Mouse (Mus musculus) lung, embryonic 15.5 days (tissue): ENCODE results near the gene Reep3. TPM values are rescaled to one million over a fixed set of nuclear protein-coding genes. Genes with fewer than 3 reads are reported as not detected.

Experiments
- ATAC-seq: fragments of 200-750 bp; cut with Nextera tagmentation; 2 replicates; pipeline ENCODE4 v1.8.0; 2017; ENCODE audit warnings: moderate number of reproducible peaks, borderline replicate concordance; ENCODE audit not compliant: low FRiP score, low TSS enrichment; ENCODE audit errors: extremely low read depth
- H3K27ac ChIP-seq: fragments of 300-500 bp; sonication (generic); 2 replicates; pipeline ENCODE4 v1.5.1; 2015; ENCODE audit warnings: moderate library complexity, mild to moderate bottlenecking, inconsistent platforms
- H3K27me3 ChIP-seq: fragments of 300-500 bp; sonication (generic); 2 replicates; pipeline ENCODE4 v1.6.1; 2015; ENCODE audit warnings: inconsistent platforms
- H3K36me3 ChIP-seq: fragments of 300-500 bp; sonication (generic); 2 replicates; pipeline ENCODE4 v1.6.1; 2015; ENCODE audit warnings: inconsistent platforms
- H3K4me1 ChIP-seq: fragments of 300-500 bp; sonication (generic); 2 replicates; pipeline ENCODE4 v1.6.1; 2015; ENCODE audit warnings: inconsistent platforms
- H3K4me2 ChIP-seq: fragments of 300-500 bp; sonication (generic); 2 replicates; pipeline ENCODE4 v1.6.1; 2015; ENCODE audit warnings: inconsistent platforms, mild to moderate bottlenecking, moderate library complexity
- H3K4me3 ChIP-seq: fragments of 300-500 bp; sonication (generic); 2 replicates; pipeline ENCODE4 v1.5.1; 2015; ENCODE audit warnings: mild to moderate bottlenecking, inconsistent platforms
- H3K9ac ChIP-seq: fragments of 300-500 bp; sonication (generic); 2 replicates; pipeline ENCODE4 v1.6.1; 2015; ENCODE audit warnings: inconsistent platforms
- H3K9me3 ChIP-seq: fragments of 300-500 bp; sonication (generic); 2 replicates; pipeline ENCODE4 v1.6.1; 2016; ENCODE audit warnings: inconsistent platforms
- WGBS: fragments of 180-500 bp; shearing (Covaris S2); methylation state at CpG from one replicate; pipeline ENCODE4 v1.1.7; 2015; 5-methylcytosine and 5-hydroxymethylcytosine counted together
- polyA plus RNA-seq: library from polyadenylated mRNA; unstranded; fragments of >200 nt; fragmentation: Nextera tagmentation; extraction: Ambion mirVana; gene quantifications from 2 replicates; pipeline ENCODE4 v1.2.1, GENCODE M21; 2015

Gene Reep3
- polyA plus RNA-seq, 1 experiment from 2014 or later, result 39.3 TPM

- Histone ChIP-seq H3K4me2 (no peak overlapping the region), H3K4me1 (peaks cover 57% of the 10 kb centered on the region), H3K36me3 (no peaks in the 10 kb centered on the region), H3K27ac (peak overlapping the region; percentile 78; the same call in 1 of the 2 replicates), H3K27me3 (no peaks in the 10 kb centered on the region), H3K9ac (no peak overlapping the region), H3K4me3 (no peak overlapping the region), H3K9me3 (no peaks in the 10 kb centered on the region)
- ATAC-seq, result no peak
These were observed 39.5 kb downstream of the Reep3 start for GRCm38 (mm10) chr10:67057208-67057607.

DNA sequence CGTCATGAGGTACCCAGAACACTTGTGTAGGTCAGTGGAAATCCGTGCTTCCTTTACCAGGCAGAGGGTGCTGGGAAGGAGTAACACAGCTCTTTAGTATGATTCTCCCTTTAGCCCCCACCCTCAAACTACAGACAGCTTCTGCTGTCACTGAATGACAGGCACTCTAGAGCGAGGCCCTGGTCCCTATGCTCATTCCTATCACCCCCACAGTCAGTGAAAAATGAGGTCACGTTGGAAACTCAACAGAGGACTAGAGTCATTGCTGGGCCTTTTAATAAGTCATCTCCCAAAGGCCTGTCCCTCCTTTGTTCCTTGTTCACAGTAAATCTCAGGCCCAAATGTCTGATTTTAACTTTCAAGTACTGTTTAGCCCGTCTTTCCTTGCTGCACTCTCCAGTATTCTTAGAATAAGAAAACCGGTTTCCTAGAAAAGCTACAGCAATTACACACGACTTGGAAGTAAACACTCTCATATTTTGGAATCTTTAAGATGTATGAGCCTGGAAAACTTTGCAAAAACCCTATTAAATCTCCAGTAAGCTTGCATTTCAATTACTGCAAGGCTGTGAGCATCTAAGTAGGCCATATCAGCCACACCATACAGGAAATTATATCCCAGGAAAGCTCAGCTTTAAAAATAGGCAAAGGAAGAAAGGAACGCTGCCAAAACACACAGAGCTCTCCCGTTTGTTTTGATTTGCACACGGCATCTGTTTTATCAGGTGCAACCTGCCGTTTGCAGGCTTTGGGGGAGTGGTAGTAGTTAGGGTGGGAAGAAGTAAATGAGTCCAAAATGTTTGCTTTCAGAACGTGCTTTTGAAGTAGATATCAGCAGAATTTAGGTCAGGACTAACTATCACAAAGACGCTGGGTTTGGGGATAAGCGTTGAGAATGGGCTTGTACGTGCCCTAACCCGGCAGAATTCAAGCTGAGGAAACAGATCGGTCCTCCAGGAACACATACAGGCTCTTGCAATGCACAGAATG lies 40.6 kb downstream of the Reep3 start:
- no peaks in the 10 kb centered on the region for H3K27me3 ChIP-seq
- H3K4me3 ChIP-seq, result no peak overlapping the region
- ATAC-seq, result no peak
- H3K4me1 ChIP-seq, result peaks cover 47% of the 10 kb centered on the region
- peak overlapping the region; percentile 78 for H3K27ac ChIP-seq
- H3K9me3 ChIP-seq, result no peaks in the 10 kb centered on the region
- no peak overlapping the region for H3K9ac ChIP-seq
- no peaks in the 10 kb centered on the region for H3K36me3 ChIP-seq
- H3K4me2 ChIP-seq, result peak overlapping the region; percentile 21; the same call in 1 of the 2 replicates
- 19% methylated on average over 17 of the region's 17 CpGs for WGBS

DNA sequence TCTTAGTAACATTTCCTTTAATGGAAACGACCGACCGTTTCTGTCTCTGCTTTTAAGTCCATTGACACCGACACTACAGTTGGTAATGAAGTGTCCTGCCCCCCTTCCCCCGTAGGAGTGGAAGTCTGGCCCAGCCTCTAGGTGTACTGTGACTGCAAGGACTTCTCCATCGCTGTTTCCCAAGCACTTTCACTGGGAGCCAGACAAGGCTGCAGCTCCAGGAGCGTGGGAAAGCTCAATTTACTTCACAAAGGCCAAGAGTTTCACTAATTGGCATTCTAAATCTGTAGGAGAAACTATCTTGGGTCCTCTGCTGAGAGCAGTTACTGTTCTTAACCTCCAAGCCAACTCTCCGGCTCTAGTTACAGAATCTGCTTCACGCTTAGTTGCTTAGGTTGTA lies 43.3 kb downstream of the Reep3 start:
- Histone ChIP-seq H3K27ac (peak overlapping the region; percentile 17; the same call in 1 of the 2 replicates), H3K9me3 (no peaks in the 10 kb centered on the region), H3K4me3 (no peak overlapping the region), H3K4me1 (peaks cover 38% of the 10 kb centered on the region), H3K4me2 (no peak overlapping the region), H3K36me3 (no peaks in the 10 kb centered on the region), H3K27me3 (no peaks in the 10 kb centered on the region), H3K9ac (no peak overlapping the region)
- 34% methylated on average over 9 of the region's 9 CpGs for WGBS
- ATAC-seq, result no peak

GRCm38 (mm10) chr10:67052429-67052828 lies 44.3 kb downstream of the Reep3 start:
- no peak for ATAC-seq
- no peaks in the 10 kb centered on the region for H3K27me3 ChIP-seq
- WGBS, result 64% methylated on average over 9 of the region's 9 CpGs
- H3K36me3 ChIP-seq, result no peaks in the 10 kb centered on the region
- no peak overlapping the region for H3K4me2 ChIP-seq
- no peak overlapping the region for H3K4me3 ChIP-seq
- no peak overlapping the region for H3K9ac ChIP-seq
- peaks cover 32% of the 10 kb centered on the region for H3K4me1 ChIP-seq
- H3K9me3 ChIP-seq, result no peaks in the 10 kb centered on the region
- no peak overlapping the region for H3K27ac ChIP-seq

DNA sequence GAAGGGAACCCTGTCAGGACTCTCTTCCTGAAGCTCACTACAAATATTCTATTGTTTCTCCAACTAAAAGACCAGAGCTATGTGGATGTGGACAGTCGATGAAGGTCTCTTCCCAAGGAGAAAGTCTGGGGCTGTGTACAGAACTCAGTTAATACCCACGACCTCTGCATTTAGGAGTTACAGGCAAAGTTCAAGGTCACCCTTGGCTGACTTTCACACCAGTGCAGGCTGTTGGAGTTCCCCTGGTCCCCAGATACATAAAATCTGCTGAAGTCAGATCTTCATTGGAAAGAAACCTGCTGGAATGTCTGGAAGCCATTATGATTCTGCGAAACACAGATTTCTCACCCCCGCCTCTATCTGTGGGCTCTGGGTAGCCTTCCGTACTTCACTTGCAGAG lies 45.3 kb downstream of the Reep3 start:
- ATAC-seq, result no peak
- H3K36me3 ChIP-seq, result no peaks in the 10 kb centered on the region
- WGBS, result 77% methylated on average over 5 of the region's 5 CpGs
- H3K4me2 ChIP-seq, result no peak overlapping the region
- peaks cover 23% of the 10 kb centered on the region for H3K4me1 ChIP-seq
- no peak overlapping the region for H3K27ac ChIP-seq
- no peak overlapping the region for H3K9ac ChIP-seq
- H3K4me3 ChIP-seq, result no peak overlapping the region
- no peaks in the 10 kb centered on the region for H3K9me3 ChIP-seq
- H3K27me3 ChIP-seq, result no peaks in the 10 kb centered on the region

GRCm38 (mm10) chr10:67050766-67051165 lies 46.0 kb downstream of the Reep3 start:
- no peak for ATAC-seq
- H3K4me3 ChIP-seq, result no peak overlapping the region
- no peak overlapping the region for H3K27ac ChIP-seq
- no peak overlapping the region for H3K4me2 ChIP-seq
- H3K9me3 ChIP-seq, result no peaks in the 10 kb centered on the region
- peaks cover 16% of the 10 kb centered on the region for H3K4me1 ChIP-seq
- 79% methylated on average over 7 of the region's 7 CpGs for WGBS
- H3K9ac ChIP-seq, result no peak overlapping the region
- no peaks in the 10 kb centered on the region for H3K36me3 ChIP-seq
- no peaks in the 10 kb centered on the region for H3K27me3 ChIP-seq

- ATAC-seq, result no peak
- 92% methylated on average over 7 of the region's 7 CpGs for WGBS
These were observed 47.1 kb downstream of the Reep3 start for GRCm38 (mm10) chr10:67049621-67050020.

DNA sequence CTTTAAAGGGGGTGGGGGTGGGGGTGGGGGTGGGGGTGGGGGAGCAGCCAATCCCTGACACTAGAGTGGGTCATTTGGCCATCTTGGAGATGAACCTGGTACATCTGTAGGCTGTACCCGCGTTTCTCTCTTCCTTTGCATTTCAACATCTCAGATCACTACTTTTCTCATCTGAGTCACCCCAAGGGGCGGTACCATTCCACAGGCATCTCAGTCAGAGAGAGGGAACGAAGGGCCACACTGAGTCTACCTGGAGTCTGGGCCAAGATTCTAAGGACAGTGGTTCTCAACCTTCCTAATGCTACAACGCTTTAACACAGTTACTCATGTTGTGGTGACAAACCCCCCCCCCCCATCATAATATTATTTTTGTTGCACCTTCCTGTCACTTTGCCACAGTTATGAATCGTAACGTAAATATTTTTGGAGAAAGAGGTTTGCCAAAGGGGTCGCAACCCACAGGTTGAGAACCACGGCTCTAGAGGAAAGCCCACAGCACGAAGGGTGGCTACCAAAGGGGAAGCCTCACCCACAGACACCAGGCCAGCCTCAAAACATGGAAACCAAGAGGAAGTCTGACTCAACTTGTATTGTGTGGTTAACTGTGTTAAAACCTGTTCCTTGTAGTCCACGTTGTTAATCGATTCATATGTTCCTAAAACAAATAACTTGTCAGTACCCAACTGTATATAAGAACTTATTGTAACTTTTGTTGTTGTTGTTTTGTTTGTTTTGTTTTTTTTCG lies 47.7 kb downstream of the Reep3 start:
- H3K4me2 ChIP-seq, result no peak overlapping the region
- H3K4me3 ChIP-seq, result no peak overlapping the region
- H3K27me3 ChIP-seq, result no peaks in the 10 kb centered on the region
- no peak overlapping the region for H3K27ac ChIP-seq
- 86% methylated on average over 13 of the region's 13 CpGs for WGBS
- H3K36me3 ChIP-seq, result no peaks in the 10 kb centered on the region
- H3K9ac ChIP-seq, result no peak overlapping the region
- no peaks in the 10 kb centered on the region for H3K9me3 ChIP-seq
- ATAC-seq, result no peak
- H3K4me1 ChIP-seq, result peaks cover 13% of the 10 kb centered on the region

More at GRCm38 (mm10) chr10:67049621-67050020, 47.1 kb downstream of the Reep3 start:
- H3K27me3 ChIP-seq, result no peaks in the 10 kb centered on the region
- peaks cover 13% of the 10 kb centered on the region for H3K4me1 ChIP-seq
- H3K9ac ChIP-seq, result no peak overlapping the region
- H3K27ac ChIP-seq, result no peak overlapping the region
- no peaks in the 10 kb centered on the region for H3K9me3 ChIP-seq
- no peak overlapping the region for H3K4me2 ChIP-seq
- H3K36me3 ChIP-seq, result no peaks in the 10 kb centered on the region
- H3K4me3 ChIP-seq, result no peak overlapping the region

DNA sequence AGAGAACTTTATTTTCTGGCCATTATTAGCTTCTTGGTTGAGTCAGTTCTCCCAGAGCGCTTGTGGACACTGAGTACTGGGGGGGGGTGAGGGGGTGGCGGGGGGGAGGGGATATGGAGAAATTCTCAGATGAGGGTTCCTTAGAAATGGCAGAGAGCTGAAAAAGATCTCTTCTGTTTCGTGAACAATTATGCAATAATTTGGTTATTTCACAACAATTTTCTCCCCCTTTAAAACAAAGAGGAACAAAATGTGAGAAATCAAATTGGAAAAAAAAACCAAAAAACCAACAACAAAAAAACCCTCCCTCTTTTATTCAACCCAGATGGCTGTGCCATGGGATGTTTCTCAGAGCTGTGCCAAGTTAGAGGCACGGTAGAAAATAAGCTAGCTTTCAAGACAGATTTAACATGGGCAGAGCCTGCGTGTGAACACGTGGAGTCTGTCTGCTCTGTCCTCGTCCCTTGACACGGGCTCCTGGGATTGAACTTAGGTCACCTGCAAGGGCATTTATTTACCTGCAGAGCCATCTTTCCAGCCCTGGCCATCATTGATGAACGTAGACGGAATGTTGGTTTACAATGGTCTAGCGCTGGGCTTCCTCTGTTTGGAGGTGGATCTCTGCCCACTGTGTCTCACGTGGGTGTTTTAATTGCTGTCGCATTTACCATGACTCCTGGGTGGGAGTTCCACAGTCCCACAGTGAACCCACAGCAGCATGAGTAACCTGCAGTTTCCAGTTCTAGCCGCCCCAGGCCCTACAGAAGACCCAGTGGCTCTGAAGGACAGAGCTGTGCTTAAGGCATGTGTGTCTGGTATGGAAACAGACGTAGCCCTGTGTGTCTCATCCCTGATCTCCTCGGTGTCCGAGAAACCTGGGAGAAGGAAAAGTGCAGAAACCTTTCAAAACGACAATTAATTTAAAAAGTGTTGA lies 48.8 kb downstream of the Reep3 start:
- ATAC-seq, result no peak
- Histone ChIP-seq H3K27ac (no peak overlapping the region), H3K9ac (no peak overlapping the region), H3K36me3 (no peaks in the 10 kb centered on the region), H3K4me1 (peaks cover 10% of the 10 kb centered on the region), H3K9me3 (no peaks in the 10 kb centered on the region), H3K4me2 (no peak overlapping the region), H3K27me3 (no peaks in the 10 kb centered on the region), H3K4me3 (no peak overlapping the region)
- 73% methylated on average over 18 of the region's 18 CpGs for WGBS

- WGBS, result 69% methylated on average over 12 of the region's 12 CpGs
These were observed 51.4 kb downstream of the Reep3 start for GRCm38 (mm10) chr10:67045192-67045899.

DNA sequence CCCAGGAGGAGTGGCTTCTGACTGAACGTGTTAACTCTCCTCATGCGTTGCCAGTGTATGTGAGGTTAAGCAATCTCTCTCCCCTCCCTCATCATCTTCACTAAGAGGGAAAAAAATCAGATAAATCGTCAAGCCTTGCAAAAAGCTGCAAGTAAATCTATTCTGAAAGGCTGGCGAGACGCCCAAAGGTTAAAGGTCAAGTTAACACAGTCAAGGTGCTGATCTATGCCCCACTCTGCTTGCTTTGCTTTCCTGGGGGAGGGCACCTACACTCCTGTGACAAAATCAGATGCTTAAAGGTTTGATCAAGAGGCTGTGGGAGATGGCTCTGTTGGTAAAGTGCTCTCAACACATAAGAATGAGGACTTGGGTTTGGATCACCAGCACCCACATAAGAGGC lies 52.4 kb downstream of the Reep3 start:
- H3K9ac ChIP-seq, result no peak overlapping the region
- no peak overlapping the region for H3K27ac ChIP-seq
- no peak overlapping the region for H3K4me3 ChIP-seq
- no peaks in the 10 kb centered on the region for H3K9me3 ChIP-seq
- WGBS, result 42% methylated on average over 5 of the region's 5 CpGs
- H3K4me2 ChIP-seq, result no peak overlapping the region
- no peak for ATAC-seq
- H3K4me1 ChIP-seq, result peaks cover 5% of the 10 kb centered on the region; the same call in 1 of the 2 replicates
- H3K36me3 ChIP-seq, result no peaks in the 10 kb centered on the region
- H3K27me3 ChIP-seq, result no peaks in the 10 kb centered on the region

More at GRCm38 (mm10) chr10:67045192-67045899, 51.4 kb downstream of the Reep3 start:
- Histone ChIP-seq H3K4me1 (peaks cover 5% of the 10 kb centered on the region; the same call in 1 of the 2 replicates), H3K9ac (no peak overlapping the region), H3K4me3 (no peak overlapping the region), H3K9me3 (no peaks in the 10 kb centered on the region), H3K4me2 (no peak overlapping the region), H3K27ac (no peak overlapping the region), H3K27me3 (no peaks in the 10 kb centered on the region), H3K36me3 (no peaks in the 10 kb centered on the region)
- no peak for ATAC-seq
